Mouse (Mus musculus) c-Kit-negative CD71-positive TER-119-positive erythroid progenitor cells, embryonic 14.5 days (primary cell): ENCODE measurements around the gene Nanp.

ENCODE experiments used
- DNase-seq: peaks from one replicate; pipeline ENCODE4 v3.0.0-alpha.2; 2013; ENCODE audit warnings: low read depth, low spot score

Nanp gene

GRCm38 (mm10) chr2:151039232-151039695 is at the start of gene Nanp, which contains the start of gene Ninl:
Gene Nanp, minus strand, starts transcription at chr2:151039398.
Gene Ninl, minus strand, starts transcription at chr2:151039382.
- DNase-seq = peak; percentile 90

DNA sequence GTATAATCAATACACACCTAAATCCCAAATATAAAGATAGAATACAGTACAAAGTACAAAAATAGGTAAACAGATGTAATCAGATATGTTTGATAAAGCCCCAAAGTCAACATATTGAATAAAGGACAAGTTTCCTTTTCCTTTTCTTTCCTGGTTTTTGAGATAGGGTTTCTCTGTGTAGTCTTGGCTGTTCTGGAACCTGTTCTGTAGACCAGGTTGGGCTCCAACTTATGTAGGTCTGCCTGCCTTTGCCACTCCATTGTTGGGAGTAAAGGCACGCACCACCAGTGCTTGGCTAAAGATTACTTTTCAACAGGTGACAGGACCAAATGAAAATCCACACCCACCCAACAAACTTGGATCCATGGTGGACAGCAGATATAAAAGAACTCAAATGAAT is 17.4 kb upstream of the Nanp start:
- DNase-seq = no peak

- DNase-seq = no peak
Measured at GRCm38 (mm10) chr2:151040411-151040810, 1.2 kb upstream of the Nanp start.

- DNase-seq = no peak
Measured at GRCm38 (mm10) chr2:151039726-151040125, 528 bp upstream of the Nanp start.

DNA sequence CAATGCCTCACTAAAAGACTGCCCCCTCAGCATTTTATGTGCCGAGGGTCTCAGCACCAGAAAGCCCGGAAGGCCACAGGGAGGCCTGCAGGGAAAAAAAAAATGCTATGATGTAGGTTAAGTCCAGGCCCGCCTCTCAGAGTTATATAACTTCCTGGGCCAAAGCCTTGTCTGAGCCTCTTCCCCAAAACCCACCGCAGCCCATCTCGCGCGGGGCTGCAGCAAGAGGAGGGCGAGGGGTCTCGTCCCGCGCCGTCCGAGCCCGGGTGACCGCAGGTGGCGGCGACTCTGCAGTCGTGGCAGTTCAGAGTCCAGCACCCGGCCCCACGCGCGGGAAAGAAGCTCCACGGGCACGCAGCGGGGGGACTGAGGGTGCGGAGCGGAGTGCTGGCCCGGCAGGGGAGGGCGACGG is 381 bp downstream of the Nanp start:
- peak; percentile 27 for DNase-seq

GRCm38 (mm10) chr2:151037876-151038552 is 1.2 kb downstream of the Nanp start:
- peak; percentile 74 for DNase-seq

DNA sequence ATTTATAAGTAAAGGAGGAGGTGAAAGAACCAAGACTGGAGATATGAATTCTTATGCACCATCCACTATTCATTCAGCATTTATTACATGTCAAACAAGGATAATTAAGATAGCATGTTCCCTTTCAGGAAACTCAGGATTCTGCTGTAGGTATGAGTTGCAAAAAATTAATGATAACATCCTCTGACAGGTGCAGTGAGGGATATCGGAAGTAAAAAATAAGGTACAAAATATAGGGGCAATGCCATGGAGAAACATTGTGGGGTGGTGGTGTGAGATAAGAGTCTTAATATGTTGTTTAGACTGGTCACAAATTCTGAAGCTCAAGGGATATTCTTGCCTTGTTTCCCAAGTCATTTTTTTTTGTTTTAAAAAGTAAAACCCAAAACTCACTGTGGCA is 1.9 kb downstream of the Nanp start:
- no peak for DNase-seq

GRCm38 (mm10) chr2:151036721-151037120 is 2.5 kb downstream of the Nanp start:
- no peak for DNase-seq

- no peak for DNase-seq
Measured at GRCm38 (mm10) chr2:151034435-151034834, 4.8 kb downstream of the Nanp start.

DNA sequence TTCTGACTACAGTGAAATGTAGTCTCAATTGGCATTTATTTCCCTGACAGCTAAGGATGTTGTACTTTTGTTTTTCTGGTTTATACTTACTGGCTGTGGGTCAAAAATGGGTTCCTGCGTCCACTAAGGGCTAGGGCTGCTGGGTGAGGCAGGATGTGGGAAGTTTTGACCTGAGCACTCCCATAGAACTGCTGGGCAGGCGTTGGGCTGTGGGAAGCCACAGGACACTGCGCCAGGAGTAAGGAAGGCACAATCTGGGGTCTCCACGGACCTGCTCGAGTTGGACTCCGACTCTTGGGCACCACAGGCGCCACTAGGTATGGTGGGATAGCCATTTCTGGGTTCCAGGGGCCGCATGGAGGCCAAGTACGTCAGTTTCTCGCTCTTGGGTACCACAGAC is 18.0 kb downstream of the Nanp start:
- no peak for DNase-seq

DNA sequence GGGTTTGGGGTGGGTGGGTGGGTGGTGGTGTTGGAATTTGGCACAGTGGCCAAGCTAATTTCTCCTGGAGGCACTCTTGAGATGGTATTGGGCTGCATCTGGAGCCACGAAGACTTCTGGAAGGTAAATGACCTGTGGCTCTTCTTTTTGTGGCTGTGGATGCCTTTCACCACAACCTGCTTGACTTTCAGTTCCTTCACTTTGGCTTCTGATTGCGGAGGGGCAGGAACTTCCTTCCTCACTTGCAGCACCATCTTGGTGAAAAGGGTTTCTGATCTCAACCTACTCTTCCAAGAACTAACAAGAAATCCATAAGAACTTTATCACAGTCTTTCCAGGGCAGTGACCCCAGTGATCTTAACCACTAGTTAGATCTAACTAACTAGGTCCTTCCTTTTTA is 23.9 kb downstream of the Nanp start:
- DNase-seq = no peak

DNA sequence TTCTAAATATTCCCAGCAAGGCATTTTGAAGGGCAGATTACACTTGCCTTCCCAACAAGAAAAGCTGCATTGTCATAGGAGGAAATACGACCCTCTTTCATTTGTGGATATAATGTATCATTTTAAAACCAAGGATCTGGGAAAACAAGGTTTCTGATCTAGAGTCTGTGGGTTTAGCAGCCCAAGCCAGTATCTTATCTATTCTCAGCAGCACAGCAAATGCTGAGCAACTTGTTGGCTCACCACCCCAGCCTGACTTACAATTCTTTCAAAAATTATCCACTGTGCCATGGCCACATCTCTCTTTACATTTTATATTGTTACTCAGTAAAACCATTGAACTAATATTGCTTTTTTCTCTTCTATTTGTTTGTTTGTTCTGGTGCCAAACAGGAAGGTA is 27.9 kb downstream of the Nanp start:
- DNase-seq = peak; percentile 51

- DNase-seq = no peak
Measured at GRCm38 (mm10) chr2:151009515-151010085, 29.6 kb downstream of the Nanp start.

DNA sequence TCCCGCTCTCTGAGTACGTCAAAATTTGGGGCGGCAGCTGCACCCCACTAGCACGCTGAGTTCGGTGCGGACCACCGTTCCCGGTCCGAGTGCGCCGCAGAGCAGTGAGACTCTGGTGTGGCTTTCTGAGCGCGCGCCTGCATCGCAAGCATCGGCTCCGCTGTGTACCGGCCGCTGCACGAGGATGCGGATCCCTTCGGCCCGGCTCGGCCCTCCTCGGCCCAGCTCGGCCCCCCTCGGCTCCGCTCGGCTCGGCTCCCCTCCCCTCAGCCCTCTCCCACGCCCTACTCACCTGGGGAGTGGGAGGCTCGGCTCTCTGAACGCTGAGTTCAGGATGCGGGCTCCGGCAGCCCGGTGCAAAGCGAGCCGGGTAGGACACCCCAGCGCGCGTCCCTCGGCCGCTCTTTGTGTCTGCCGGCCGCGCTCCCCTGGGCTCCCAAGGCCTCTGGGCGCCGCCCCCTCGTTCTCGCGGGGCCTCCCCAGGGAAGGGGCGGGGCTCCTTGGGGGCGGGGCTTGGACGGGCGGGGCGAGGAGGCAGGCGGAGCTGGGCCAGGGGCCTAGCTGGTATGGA is 30.2 kb downstream of the Nanp start:
- peak; percentile 75 for DNase-seq

- peak; percentile 36 for DNase-seq
Measured at GRCm38 (mm10) chr2:151008517-151008932, 30.7 kb downstream of the Nanp start.

DNA sequence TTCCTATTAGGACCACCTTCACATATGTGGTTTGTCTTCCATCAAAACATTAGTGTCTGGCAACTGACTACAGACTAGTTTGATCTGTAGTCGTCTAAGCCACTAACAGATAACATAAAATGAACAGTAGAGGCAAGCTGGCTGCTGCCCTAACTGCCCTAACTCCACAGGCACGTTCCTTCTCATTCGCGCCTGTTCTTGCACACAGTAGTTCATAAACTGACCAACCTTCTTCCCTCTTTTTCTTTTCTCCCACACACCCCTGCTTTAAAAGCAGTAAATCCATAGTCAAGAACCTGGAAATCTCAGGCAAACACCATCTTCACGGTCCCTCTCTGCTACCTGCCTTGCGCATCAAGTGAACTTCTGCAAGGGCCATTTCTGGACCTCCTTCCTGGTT is 31.2 kb downstream of the Nanp start:
- no peak for DNase-seq

DNA sequence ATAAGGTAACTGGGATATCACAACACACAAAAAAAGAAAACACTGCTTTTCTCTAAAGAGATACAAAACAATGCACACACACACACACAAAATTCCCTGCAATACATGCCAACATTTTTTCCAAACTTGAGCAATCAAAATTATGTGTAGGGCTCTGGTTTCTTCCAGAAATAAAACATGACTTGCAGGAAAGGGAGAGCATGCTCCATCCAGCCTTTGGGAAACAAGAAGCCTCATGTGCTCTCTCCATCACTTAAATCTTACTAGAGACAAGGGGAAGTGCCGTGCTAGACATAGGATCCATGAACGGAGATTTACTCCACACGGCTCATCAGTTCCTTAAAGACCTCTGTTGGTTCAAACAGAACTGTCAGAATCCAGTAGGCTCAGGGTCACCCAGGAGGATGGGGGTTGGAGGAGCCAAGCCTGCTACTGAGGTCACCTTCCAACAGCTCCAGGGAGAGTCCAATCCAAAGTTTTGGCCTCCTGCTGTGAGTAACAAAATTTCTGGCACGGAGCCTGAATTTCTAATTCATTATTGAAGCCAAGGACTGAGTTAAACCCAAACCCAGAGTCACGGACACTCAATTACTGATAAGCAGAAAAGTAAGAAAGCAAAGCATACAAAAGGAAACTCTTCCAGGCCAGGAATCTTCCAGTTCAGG is 32.8 kb downstream of the Nanp start:
- no peak for DNase-seq

DNA sequence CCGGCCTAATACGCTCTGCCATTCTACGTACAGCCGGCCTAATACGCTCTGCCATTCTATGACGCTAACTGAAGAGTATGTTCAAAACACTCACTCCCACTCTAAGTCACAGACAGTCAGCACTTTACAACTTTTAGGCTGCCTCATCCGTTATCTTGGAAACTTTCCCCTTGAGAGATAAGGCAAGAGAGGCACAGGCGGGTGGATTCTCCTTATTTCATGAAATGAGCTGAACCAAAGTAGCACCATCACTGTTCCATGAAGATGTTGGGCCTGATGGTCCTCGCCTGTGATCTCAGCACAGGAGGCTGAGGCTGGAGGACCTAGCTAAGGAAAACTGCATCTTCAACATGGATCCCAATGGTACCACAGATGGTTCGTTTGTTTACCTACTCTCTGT is 34.8 kb downstream of the Nanp start:
- peak; percentile 31 for DNase-seq

- DNase-seq = no peak
Measured at GRCm38 (mm10) chr2:151003796-151004195, 35.4 kb downstream of the Nanp start.

- no peak for DNase-seq
Measured at GRCm38 (mm10) chr2:151001619-151002175, 37.5 kb downstream of the Nanp start.

DNA sequence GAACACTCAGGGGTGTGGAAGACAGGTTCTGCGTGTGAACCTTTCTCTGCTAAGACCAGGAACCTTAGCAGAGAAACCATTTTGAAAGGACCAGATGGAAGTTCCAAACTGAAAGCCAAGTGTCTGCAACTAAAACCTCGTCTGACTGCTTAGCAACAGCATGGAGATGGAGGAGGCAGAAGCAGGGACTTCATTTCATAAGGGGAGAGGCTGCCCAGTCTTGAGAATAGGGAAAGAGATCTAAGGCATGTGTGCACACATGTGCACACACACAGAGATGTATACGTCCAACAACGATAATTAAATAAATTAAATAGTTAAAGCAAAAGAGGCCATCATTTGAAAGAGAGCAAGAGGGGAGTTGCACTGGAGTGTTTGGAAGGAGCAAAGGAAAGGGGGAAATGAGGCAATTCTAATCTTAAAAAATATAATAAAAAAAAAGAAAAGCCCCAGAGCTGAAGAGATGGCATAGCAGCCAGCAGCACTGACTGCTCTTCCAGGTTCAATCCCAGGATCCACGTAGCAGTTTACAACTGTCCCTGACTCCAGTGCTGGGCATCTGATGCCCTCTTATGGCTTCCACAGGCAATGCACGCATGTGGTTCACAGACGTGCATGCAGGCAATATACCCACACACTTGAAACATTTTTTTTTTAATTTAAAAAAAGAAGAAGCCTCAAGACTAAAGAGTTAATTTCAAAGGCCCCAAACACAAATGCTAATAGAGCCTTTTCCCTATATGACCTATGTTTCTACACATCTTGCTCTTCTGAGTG is 38.6 kb downstream of the Nanp start:
- no peak for DNase-seq
